Mouse (Mus musculus) limb, embryonic 11.5 days (tissue): ENCODE results near the gene Gm45783. TPM values are rescaled to one million over a fixed set of nuclear protein-coding genes. Genes with fewer than 3 reads are reported as not detected.
"Not testable (repeated sequence)": the region's sequence is repeated elsewhere in the genome, so short reads cannot be mapped to it uniquely, and the experiment has no call there.

Source experiments
- ATAC-seq: fragments of 200-750 bp; cut with Nextera tagmentation; 2 replicates; pipeline ENCODE4 v1.8.0; 2017; ENCODE audit warnings: low read depth; ENCODE audit not compliant: insufficient number of reproducible peaks, low FRiP score, low TSS enrichment
- DNase-seq: peaks from one replicate; pipeline ENCODE4 v3.0.0-alpha.2; 2015; ENCODE audit warnings: low spot score
- H3K27ac ChIP-seq: fragments of 300-500 bp; sonication (generic); replicated peaks from 2 replicates; pipeline ENCODE4 v1.5.1; 2014; ENCODE audit warnings: low read depth, mild to moderate bottlenecking, low read length
- H3K27me3 ChIP-seq: fragments of 300-500 bp; sonication (generic); 2 replicates; pipeline ENCODE4 v1.6.1; 2014; ENCODE audit warnings: mild to moderate bottlenecking, low read length, mixed read lengths; ENCODE audit not compliant: control insufficient read depth, insufficient read depth
- H3K36me3 ChIP-seq: fragments of 300-500 bp; sonication (generic); 2 replicates; pipeline ENCODE4 v1.6.1; 2014; ENCODE audit warnings: mild to moderate bottlenecking, low read length, moderate library complexity, mixed read lengths; ENCODE audit not compliant: control insufficient read depth, insufficient read depth
- H3K4me1 ChIP-seq: fragments of 300-500 bp; sonication (generic); 2 replicates; pipeline ENCODE4 v1.6.1; 2014; ENCODE audit warnings: low read length, mixed read lengths; ENCODE audit not compliant: control insufficient read depth, insufficient read depth
- H3K4me2 ChIP-seq: fragments of 300-500 bp; sonication (generic); 2 replicates; pipeline ENCODE4 v1.6.1; 2014; ENCODE audit warnings: low read depth, mild to moderate bottlenecking, moderate library complexity; ENCODE audit not compliant: severe bottlenecking
- H3K4me3 ChIP-seq: fragments of 300-500 bp; sonication (generic); 2 replicates; pipeline ENCODE4 v1.5.1; 2014; ENCODE audit warnings: low read depth, low read length
- H3K9ac ChIP-seq: fragments of 300-500 bp; sonication (generic); 2 replicates; pipeline ENCODE4 v1.6.1; 2014; ENCODE audit warnings: mild to moderate bottlenecking, low read length
- H3K9me3 ChIP-seq: fragments of 300-500 bp; sonication (generic); 2 replicates; pipeline ENCODE4 v1.6.1; 2016; ENCODE audit warnings: low read length; ENCODE audit not compliant: control insufficient read depth
- WGBS: fragments of 180-500 bp; shearing (Covaris S2); extraction: QIAGEN DNeasy Blood & Tissue Kit; methylation state at CpG from one replicate; pipeline ENCODE4 v1.1.7; 2014; 5-methylcytosine and 5-hydroxymethylcytosine counted together
- microRNA-seq: library from miRNA; unstranded; fragments of <30 nt; microRNA quantifications from one replicate; pipeline ENCODE4, GENCODE M21; 2016
- polyA plus RNA-seq: library from polyadenylated mRNA; unstranded; fragments of >200 nt; fragmentation: Nextera tagmentation; extraction: Ambion mirVana; gene quantifications from 2 replicates; pipeline ENCODE4 v1.2.1, GENCODE M21; 2014

Gene Gm45783
- not detected in 2 replicates for polyA plus RNA-seq

DNA sequence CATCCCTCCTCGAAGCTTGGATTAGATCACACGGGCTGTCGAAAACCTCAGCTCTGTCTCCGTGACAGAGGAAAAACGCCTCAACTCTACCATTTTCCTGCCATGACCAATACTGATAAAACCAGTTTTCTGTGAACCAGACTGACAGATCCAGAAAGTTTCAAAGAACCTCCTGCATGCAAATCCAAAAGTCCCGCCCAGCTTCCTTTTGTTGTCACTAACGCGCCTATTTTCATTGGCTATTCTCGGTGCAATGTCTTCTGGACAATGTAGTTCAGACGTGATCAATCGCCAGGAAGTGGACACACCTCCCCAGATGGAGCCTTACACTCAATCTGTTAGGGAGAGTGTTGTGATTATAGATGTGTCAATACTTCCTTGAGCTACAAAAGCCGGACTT lies at the start of gene Gm45783:
Gm45783 (minus strand) TSS at position 143 of the 400 bp plus-strand sequence.
- H3K27ac ChIP-seq, H3K4me3 ChIP-seq, DNase-seq, H3K9ac ChIP-seq, H3K9me3 ChIP-seq, H3K4me2 ChIP-seq, ATAC-seq, H3K36me3 ChIP-seq, H3K4me1 ChIP-seq, H3K27me3 ChIP-seq: not testable (repeated sequence)
- WGBS = 46% methylated on average over 12 of the region's 12 CpGs

DNA sequence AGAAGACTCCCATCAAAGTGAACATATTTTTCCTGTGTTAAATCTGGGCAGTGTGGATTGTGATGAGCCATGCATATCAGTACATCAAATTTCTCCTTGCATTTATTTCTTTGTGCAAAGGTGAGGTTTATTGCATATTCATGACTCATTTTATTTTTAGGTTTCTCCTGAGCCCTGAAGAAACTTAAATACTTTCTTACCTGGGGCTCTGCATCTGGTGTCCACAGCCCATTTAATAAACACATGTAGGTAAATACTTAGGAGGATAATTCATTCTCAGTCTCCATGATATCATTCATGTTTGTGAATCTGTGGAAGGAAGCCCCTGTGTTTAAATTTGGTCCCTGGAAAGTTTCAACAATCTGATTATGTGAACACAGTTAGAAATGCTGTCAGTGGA lies 25.2 kb upstream of the Gm45783 start, which contains the start of gene Vmn2r31:
Vmn2r31 (minus strand) TSS at position 101 of the 400 bp plus-strand sequence.
- not testable (repeated sequence) for H3K27me3 ChIP-seq, H3K4me1 ChIP-seq

DNA sequence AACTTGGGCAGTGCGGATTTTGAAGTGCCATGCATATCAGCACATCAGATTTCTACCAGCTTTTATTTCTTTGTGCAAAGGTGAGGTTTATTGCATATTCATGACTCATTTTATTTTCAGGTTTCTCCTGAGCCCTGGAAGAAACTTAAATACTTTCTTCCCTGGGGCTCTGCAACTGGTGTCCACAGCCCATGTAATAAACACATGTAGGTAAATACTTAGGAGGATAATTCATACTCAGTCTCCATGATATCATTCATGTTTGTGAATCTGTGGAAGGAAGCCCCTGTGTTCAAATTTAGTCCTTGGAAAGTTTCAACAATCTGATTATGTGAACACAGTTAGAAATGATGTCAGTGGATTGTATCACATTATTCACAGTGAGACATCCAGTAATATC lies 36.9 kb downstream of the Gm45783 start, which contains the start of gene Vmn2r30:
Vmn2r30 (minus strand) TSS at position 101 of the 400 bp plus-strand sequence.
- not testable (repeated sequence) for H3K27me3 ChIP-seq, H3K4me2 ChIP-seq, ATAC-seq, DNase-seq, H3K9ac ChIP-seq, H3K9me3 ChIP-seq, H3K4me1 ChIP-seq, H3K27ac ChIP-seq, H3K36me3 ChIP-seq, H3K4me3 ChIP-seq
- WGBS = no CpG with 5 or more reads among the region's 1 CpGs

More for the DNA sequence above, 25.2 kb upstream of the Gm45783 start, which contains the start of gene Vmn2r31:
- not testable (repeated sequence) for H3K36me3 ChIP-seq, ATAC-seq, H3K9me3 ChIP-seq, H3K4me3 ChIP-seq, H3K4me2 ChIP-seq, H3K9ac ChIP-seq, H3K27ac ChIP-seq, DNase-seq

DNA sequence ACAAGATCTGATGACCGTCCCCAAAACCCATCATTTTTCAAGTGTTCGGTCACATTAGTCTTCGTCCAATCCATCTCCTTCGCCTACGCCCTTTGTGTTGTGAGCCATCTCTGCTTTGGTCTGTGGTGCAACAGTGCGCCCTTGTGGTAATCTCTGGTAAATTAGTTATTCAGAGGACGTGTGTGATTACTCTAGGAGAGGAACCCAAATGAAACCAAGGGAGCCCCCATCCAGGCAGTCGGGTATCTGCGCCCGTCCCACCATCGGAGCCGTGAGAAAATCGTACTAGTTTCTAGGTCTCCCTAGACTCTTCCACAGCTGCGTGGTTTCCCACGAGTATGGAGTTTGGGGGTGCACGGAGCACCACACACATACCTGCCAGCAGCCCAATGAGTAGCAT lies 78.8 kb downstream of the Gm45783 start:
- Histone ChIP-seq H3K4me1 (no peaks in the 10 kb centered on the region), H3K36me3 (no peaks in the 10 kb centered on the region; the same call in 1 of the 2 replicates), H3K4me2 (no peak overlapping the region), H3K9ac (no peak overlapping the region), H3K4me3 (no peak overlapping the region), H3K27me3 (no peaks in the 10 kb centered on the region), H3K9me3 (peaks cover 3% of the 10 kb centered on the region; the same call in 1 of the 2 replicates), H3K27ac (no peak overlapping the region)
- DNase-seq (peak; percentile 46), ATAC-seq (no peak)
- WGBS = 82% methylated on average over 16 of the region's 16 CpGs

Small RNA genes within 50 kb of the gene (microRNA-seq; reads per million reads assigned to microRNA genes)
- 0.92 reads per million for gene Mir5620

Other genes starting within 250 kb of the Gm45783 start
- 2.6 and 3.5 TPM in 2 replicates for gene Zfp773, start 237.8 kb downstream of the Gm45783 start, polyA plus RNA-seq
- gene Zfp418, start 203.2 kb downstream of the Gm45783 start, polyA plus RNA-seq = 4.1 and 4.8 TPM in 2 replicates
- gene Zfp772, start 164.6 kb downstream of the Gm45783 start, polyA plus RNA-seq = 11.8 and 12.8 TPM in 2 replicates
- 0.20 and 0.35 TPM in 2 replicates for gene Vmn2r29, start 127.2 kb downstream of the Gm45783 start, polyA plus RNA-seq
- 2.5 and 2.6 TPM in 2 replicates for gene Gm45844, start 96.3 kb downstream of the Gm45783 start, polyA plus RNA-seq
- gene Clcn4, start 73.7 kb downstream of the Gm45783 start, polyA plus RNA-seq = 28.5 and 29.8 TPM in 2 replicates
- not detected in 2 replicates for gene Vmn2r30, start 37.0 kb downstream of the Gm45783 start, polyA plus RNA-seq
- not detected in 2 replicates for gene Vmn2r31, start 25.1 kb upstream of the Gm45783 start, polyA plus RNA-seq
- not detected in 2 replicates for gene Vmn2r32, start 105.4 kb upstream of the Gm45783 start, polyA plus RNA-seq
- not detected in 2 replicates for gene Vmn2r33, start 192.2 kb upstream of the Gm45783 start, polyA plus RNA-seq